Mouse (Mus musculus) heart, adult 9 months (tissue): ENCODE results near the gene Pmpcb.

ENCODE experiments used
- DNase-seq, 2 experiments: peaks; one replicate each; pipeline ENCODE4 v3.0.0; 2022; ENCODE audit warnings: low spot score in 2 of 2

The Pmpcb gene

DNA sequence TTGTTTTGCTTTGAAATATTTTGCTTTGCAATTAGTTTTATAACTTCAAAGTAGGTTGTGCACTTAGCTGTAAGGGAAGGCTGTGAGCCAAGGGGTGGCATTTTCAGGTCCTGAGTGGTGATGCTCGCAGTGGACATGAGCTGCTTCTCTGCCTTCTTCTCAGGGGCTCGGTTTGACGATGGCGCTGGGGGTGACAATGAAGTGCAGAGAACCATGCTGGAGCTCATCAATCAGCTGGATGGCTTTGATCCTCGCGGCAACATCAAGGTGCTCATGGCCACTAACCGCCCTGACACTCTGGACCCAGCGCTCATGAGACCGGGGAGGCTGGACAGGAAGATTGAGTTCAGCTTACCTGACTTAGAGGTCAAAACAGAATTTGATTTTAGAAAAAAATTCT, 66.0 kb downstream of the Pmpcb start:
- no peak for DNase-seq

DNA sequence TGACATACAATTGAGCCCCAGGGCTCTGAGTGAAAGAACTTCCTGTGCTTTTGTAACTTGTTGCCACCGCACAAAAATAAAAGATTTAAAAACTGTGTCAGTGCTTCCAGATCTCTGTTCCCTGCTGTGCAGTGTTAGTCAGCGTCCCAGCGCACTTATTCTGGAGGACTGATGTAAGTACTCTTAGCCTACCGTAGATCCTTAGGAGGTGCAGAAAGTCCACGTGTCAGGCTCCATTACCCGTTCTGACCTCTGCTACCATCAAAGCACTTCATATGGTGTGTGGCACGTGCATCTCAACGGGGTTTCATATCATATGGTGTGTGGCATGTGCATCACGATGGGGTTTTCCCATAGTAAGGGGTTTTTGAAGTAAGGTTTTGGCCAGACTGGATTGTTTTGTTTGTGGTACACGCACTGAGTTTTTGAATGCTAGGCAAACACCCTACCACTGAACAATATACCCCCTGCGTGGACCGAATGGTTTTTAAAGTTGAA, 66.8 kb downstream of the Pmpcb start:
- no peak for DNase-seq

DNA sequence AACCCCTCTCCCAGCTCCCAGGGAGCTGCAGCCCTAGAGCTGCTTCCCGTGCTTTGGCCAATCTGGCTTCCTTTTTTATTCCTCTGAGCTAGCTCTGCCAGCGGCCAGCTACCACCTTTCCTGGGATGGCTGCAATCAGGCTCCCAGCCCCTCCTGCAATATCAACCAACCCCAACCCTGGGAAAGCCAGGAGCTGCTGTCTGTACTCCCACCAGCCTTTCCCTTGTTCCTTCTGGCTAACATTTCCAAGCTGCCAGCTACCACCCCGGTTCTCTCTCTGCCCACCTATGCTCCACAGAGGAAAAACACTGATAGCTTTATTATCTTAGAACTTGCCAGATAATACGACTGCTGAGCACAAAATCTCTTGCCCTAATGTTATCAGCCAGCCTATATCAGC, 67.9 kb downstream of the Pmpcb start:
- no peak for DNase-seq
